Mouse (Mus musculus): ENCODE measurements around the gene Enoph1.

GRCm38 (mm10) chr5:100096955-100097354 is 57.2 kb downstream of the Enoph1 start:
- no peak for TF ChIP-seq CTCF (IDR thresholded peaks at IDR 0.05)
- no peak for TF ChIP-seq EP300 (IDR thresholded peaks at IDR 0.05)
